Mouse (Mus musculus) bone marrow macrophage, adult 2 months (primary cell): ENCODE results near the gene Nf1.

ENCODE experiments used
- CTCF ChIP-seq: IDR thresholded peaks from 2 replicates; pipeline ENCODE4 v1.5.1; 2012; ENCODE audit warnings: low read depth, mild to moderate bottlenecking, low read length, moderate library complexity
- POLR2A ChIP-seq: IDR thresholded peaks from 2 replicates; pipeline ENCODE4 v1.6.1; 2012; ENCODE audit warnings: mild to moderate bottlenecking, low read depth, low read length, borderline replicate concordance

- TF ChIP-seq CTCF (peak; percentile 19; the same call in 1 of the 2 replicates), POLR2A (0 out of 2 replicates have a peak, but pooled peaks have one; percentile 24)
These were observed 602 bp downstream of the Nf1 start for GRCm38 (mm10) chr11:79339808-79340781.
